Mouse (Mus musculus) bone marrow macrophage, adult 2 months (primary cell): Measurements from ENCODE around the gene Tbc1d20.
"Not testable (repeated sequence)": the region's sequence is repeated elsewhere in the genome, so short reads cannot be mapped to it uniquely, and the experiment has no call there.

ENCODE experiments used
- CTCF ChIP-seq: IDR thresholded peaks from 2 replicates; pipeline ENCODE4 v1.5.1; 2012; ENCODE audit warnings: low read depth, mild to moderate bottlenecking, low read length, moderate library complexity
- POLR2A ChIP-seq: IDR thresholded peaks from 2 replicates; pipeline ENCODE4 v1.6.1; 2012; ENCODE audit warnings: mild to moderate bottlenecking, low read depth, low read length, borderline replicate concordance

GRCm38 (mm10) chr2:152358977-152359376 lies 65.3 kb downstream of the Tbc1d20 start:
- TF ChIP-seq POLR2A, CTCF: not testable (repeated sequence)
